21 mouse cellular contexts compared by ENCODE assay signal in the genomic region with DNA sequence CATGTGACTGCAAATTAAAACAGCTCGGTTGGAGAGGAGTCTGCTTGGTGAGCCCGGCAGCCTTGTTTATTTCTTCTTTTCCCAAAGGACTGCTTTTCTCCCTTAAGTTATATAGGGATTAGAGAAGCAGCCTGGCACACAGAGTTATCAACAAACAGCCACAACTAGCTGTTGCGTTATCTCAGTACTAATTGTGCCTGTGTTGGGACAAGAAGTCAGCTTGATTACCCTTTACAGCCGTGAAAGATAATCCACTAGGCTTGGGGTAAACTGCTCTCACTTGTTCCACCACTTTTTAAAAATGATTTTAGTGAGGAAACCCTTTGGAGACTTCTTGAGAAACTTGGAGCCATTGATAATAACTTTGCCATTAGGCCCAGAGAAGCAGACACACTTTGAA. TPM values are rescaled to one million over a fixed set of nuclear protein-coding genes. Genes with fewer than 3 reads are reported as not detected.
DNase-seq lines count a peak whose midpoint lies in the region; ATAC-seq and TF ChIP-seq lines count a peak whose summit lies in the region.
"Had no signal": no experiment of that assay in that cellular context is flagged by ENCODE, and none has a peak within 500 bp of the region (broad histone marks: within the 10 kb centered on the region; RNA-seq: fewer than 3 reads in every experiment).

No protein-coding gene starts in this region.

- H3K36me3 ChIP-seq in hindbrain, postnatal 0 days (ENCODE audit: insufficient read depth, low read length), result no peaks in the 10 kb centered on the region
- H3K36me3 ChIP-seq in hindbrain, embryonic 12.5 days, result peaks cover 4% of the 10 kb centered on the region; the same call in 1 of the 2 replicates
- no peaks in the 10 kb centered on the region for H3K36me3 ChIP-seq in stomach, embryonic 16.5 days (ENCODE audit: control insufficient read depth, insufficient read depth, low read length)
- no peaks in the 10 kb centered on the region for H3K36me3 ChIP-seq in stomach, postnatal 0 days (ENCODE audit: control insufficient read depth, insufficient read depth, low read length)
- H3K36me3 ChIP-seq in liver, embryonic 15.5 days (replicated peaks), result no peaks in the 10 kb centered on the region
- H3K36me3 ChIP-seq: G1E; heart, embryonic 13.5 days had no signal

- H3K4me2 ChIP-seq in hindbrain, postnatal 0 days (ENCODE audit: low read depth, low read length), result no peak overlapping the region; the same call in 1 of the 2 replicates
- H3K4me2 ChIP-seq in hindbrain, embryonic 12.5 days (replicated peaks), result no peak overlapping the region
- H3K4me2 ChIP-seq in stomach, embryonic 16.5 days (ENCODE audit: low read depth, low read length), result no peak overlapping the region
- no peak overlapping the region for H3K4me2 ChIP-seq in stomach, postnatal 0 days (replicated peaks; ENCODE audit: low read depth)
- H3K4me2 ChIP-seq in liver, embryonic 15.5 days, result peak overlapping the region; percentile 26; the same call in 1 of the 2 replicates
- H3K4me2 ChIP-seq: hindbrain, embryonic 13.5 days had no signal

- no peak overlapping the region for H3K4me3 ChIP-seq in hindbrain, postnatal 0 days (ENCODE audit: low read length)
- H3K4me3 ChIP-seq in hindbrain, embryonic 12.5 days, result no peak overlapping the region
- no peak overlapping the region for H3K4me3 ChIP-seq in stomach, embryonic 16.5 days (replicated peaks; ENCODE audit: low read length)
- no peak overlapping the region for H3K4me3 ChIP-seq in stomach, postnatal 0 days (ENCODE audit: low read depth, low read length)
- H3K4me3 ChIP-seq in liver, embryonic 15.5 days (replicated peaks), result no peak overlapping the region
- H3K4me3 ChIP-seq: embryonic facial prominence, embryonic 13.5 days; heart, embryonic 13.5 days; hindbrain, embryonic 13.5 days; midbrain, embryonic 10.5 days had no signal

- 33% methylated on average over 4 of the region's 4 CpGs for WGBS in hindbrain, postnatal 0 days
- WGBS in hindbrain, embryonic 12.5 days, result 59% methylated on average over 4 of the region's 4 CpGs
- WGBS in stomach, embryonic 16.5 days, result 29% methylated on average over 4 of the region's 4 CpGs
- 23% methylated on average over 4 of the region's 4 CpGs for WGBS in stomach, postnatal 0 days
- 19% methylated on average over 4 of the region's 4 CpGs for WGBS in liver, embryonic 15.5 days (ENCODE audit: insufficient replicate concordance)

- ATAC-seq in hindbrain, postnatal 0 days, result no peak
- ATAC-seq in hindbrain, embryonic 12.5 days (ENCODE audit: low FRiP score), result no peak
- no peak for ATAC-seq in stomach, embryonic 16.5 days (ENCODE audit: insufficient read depth, low FRiP score)
- no peak for ATAC-seq in stomach, postnatal 0 days (ENCODE audit: low FRiP score, low TSS enrichment)
- ATAC-seq in liver, embryonic 15.5 days (ENCODE audit: insufficient read depth), result peak; percentile 59
- ATAC-seq: forebrain, embryonic 14.5 days; inflammation-experienced regulatory T-cells, adult 6 months had no signal

- DNase-seq in hindbrain, postnatal 0 days (ENCODE audit: low spot score), result no peak
- no peak for DNase-seq in stomach, postnatal 0 days (ENCODE audit: low spot score)
- no peak for DNase-seq in B cell, adult 2 months
- DNase-seq in ovary, adult 18-20 months (ENCODE audit: low spot score), result no peak
- DNase-seq: adrenal gland, adult 8-10 months; gastrocnemius, postnatal 10 days; heart, adult 11 months; kidney, adult 2 months; lung, postnatal 4 days had no signal

- H3K9ac ChIP-seq in hindbrain, postnatal 0 days (replicated peaks; ENCODE audit: low read length), result no peak overlapping the region
- H3K9ac ChIP-seq in hindbrain, embryonic 12.5 days, result no peak overlapping the region
- H3K9ac ChIP-seq in stomach, embryonic 16.5 days (ENCODE audit: low read length), result peak overlapping the region; percentile 5; the same call in 1 of the 2 replicates
- H3K9ac ChIP-seq in stomach, postnatal 0 days (ENCODE audit: low read length), result no peak overlapping the region
- no peak overlapping the region for H3K9ac ChIP-seq in liver, embryonic 15.5 days
- H3K9ac ChIP-seq: embryonic facial prominence, embryonic 13.5 days; hindbrain, embryonic 13.5 days had no signal

- H3K27ac ChIP-seq in hindbrain, postnatal 0 days, result 0 out of 2 replicates have a peak overlapping the region, but pooled peaks have one; percentile 32
- H3K27ac ChIP-seq in hindbrain, embryonic 12.5 days, result no peak overlapping the region
- H3K27ac ChIP-seq in stomach, embryonic 16.5 days (ENCODE audit: low read length), result no peak overlapping the region
- no peak overlapping the region for H3K27ac ChIP-seq in stomach, postnatal 0 days (replicated peaks)
- H3K27ac ChIP-seq in liver, embryonic 15.5 days (replicated peaks), result peak overlapping the region; percentile 43
- H3K27ac ChIP-seq: heart, embryonic 13.5 days; hindbrain, embryonic 13.5 days; kidney, postnatal 0 days; midbrain, embryonic 10.5 days had no signal

- TF ChIP-seq EP300 in stomach, postnatal 0 days (optimal IDR thresholded peaks at IDR 0.05), result no peak

- H3K27me3 ChIP-seq in hindbrain, postnatal 0 days (ENCODE audit: insufficient read depth, low read length), result no peaks in the 10 kb centered on the region
- H3K27me3 ChIP-seq in hindbrain, embryonic 12.5 days, result no peaks in the 10 kb centered on the region
- H3K27me3 ChIP-seq in stomach, embryonic 16.5 days (ENCODE audit: control insufficient read depth, insufficient read depth, low read length), result no peaks in the 10 kb centered on the region
- no peaks in the 10 kb centered on the region for H3K27me3 ChIP-seq in stomach, postnatal 0 days (ENCODE audit: control insufficient read depth, insufficient read depth, low read length)
- H3K27me3 ChIP-seq in liver, embryonic 15.5 days, result no peaks in the 10 kb centered on the region
- H3K27me3 ChIP-seq: CH12.LX; embryonic facial prominence, embryonic 13.5 days; heart, embryonic 13.5 days; hindbrain, embryonic 13.5 days had no signal

- peaks cover 55% of the 10 kb centered on the region for H3K4me1 ChIP-seq in hindbrain, postnatal 0 days (ENCODE audit: insufficient read depth, low read length)
- peaks cover 96% of the 10 kb centered on the region for H3K4me1 ChIP-seq in hindbrain, embryonic 12.5 days
- peaks cover 85% of the 10 kb centered on the region for H3K4me1 ChIP-seq in stomach, embryonic 16.5 days (ENCODE audit: control insufficient read depth, insufficient read depth, low read length)
- H3K4me1 ChIP-seq in stomach, postnatal 0 days (replicated peaks; ENCODE audit: control insufficient read depth, insufficient read depth), result peaks cover 12% of the 10 kb centered on the region
- H3K4me1 ChIP-seq in liver, embryonic 15.5 days (replicated peaks), result peaks cover 65% of the 10 kb centered on the region

- H3K9me3 ChIP-seq in hindbrain, postnatal 0 days (ENCODE audit: low read length), result no peaks in the 10 kb centered on the region
- no peaks in the 10 kb centered on the region for H3K9me3 ChIP-seq in hindbrain, embryonic 12.5 days (replicated peaks)
- no peaks in the 10 kb centered on the region for H3K9me3 ChIP-seq in stomach, embryonic 16.5 days (replicated peaks; ENCODE audit: control insufficient read depth, low read length)
- H3K9me3 ChIP-seq in stomach, postnatal 0 days (ENCODE audit: control insufficient read depth, low read length), result no peaks in the 10 kb centered on the region
- no peaks in the 10 kb centered on the region for H3K9me3 ChIP-seq in liver, embryonic 15.5 days (replicated peaks)
- H3K9me3 ChIP-seq: embryonic facial prominence, embryonic 13.5 days; G1E; heart, embryonic 13.5 days; hindbrain, embryonic 13.5 days; midbrain, embryonic 10.5 days had no signal

- TF ChIP-seq CTCF in hindbrain, postnatal 0 days (IDR thresholded peaks at IDR 0.05; ENCODE audit: low read depth), result no peak
- no peak for TF ChIP-seq CTCF in stomach, postnatal 0 days (IDR thresholded peaks at IDR 0.05; ENCODE audit: low read depth)

RNA-seq across cellular contexts. Expression of a gene that starts 36.9 kb away (rescaled TPM):
- total RNA-seq in hindbrain, postnatal 0 days (2014; rRNA removed), result 172 and 189 TPM in 2 replicates
- polyA plus RNA-seq in hindbrain, postnatal 0 days (2015; fragmentation: Nextera tagmentation; extraction: Ambion mirVana), result 32.4 and 34.1 TPM in 2 replicates
- polyA plus RNA-seq in hindbrain, embryonic 12.5 days (2016; fragmentation: Nextera tagmentation; extraction: Ambion mirVana), result 65.6 and 66.2 TPM in 2 replicates
- polyA plus RNA-seq in stomach, embryonic 16.5 days (2015; fragmentation: Nextera tagmentation; extraction: Ambion mirVana), result 15.3 and 16.2 TPM in 2 replicates
- polyA plus RNA-seq in stomach, postnatal 0 days (2015; fragmentation: Nextera tagmentation; extraction: Ambion mirVana), result 8.5 and 10.1 TPM in 2 replicates
- 3.5 and 4.4 TPM in 2 replicates for polyA plus RNA-seq in liver, embryonic 15.5 days (2015; fragmentation: Nextera tagmentation; extraction: Ambion mirVana)

Comparison
In these comparisons a context has a peak if more than half of its experiments do, and no peak if none do; other contexts are left out.
1. H3K27ac ChIP-seq: peak in hindbrain, postnatal 0 days (single experiment) and liver, embryonic 15.5 days (single experiment); none in hindbrain, embryonic 12.5 days (single experiment), stomach, embryonic 16.5 days (single experiment) and stomach, postnatal 0 days (single experiment).